Mouse (Mus musculus) midbrain, embryonic 12.5 days (tissue): ENCODE data around the gene Wbp1l. TPM values are rescaled to one million over a fixed set of nuclear protein-coding genes. Genes with fewer than 3 reads are reported as not detected.

ENCODE experiments used
- ATAC-seq: fragments of 200-750 bp; cut with Nextera tagmentation; 2 replicates; pipeline ENCODE4 v1.8.0; 2017; ENCODE audit warnings: low read depth, moderate TSS enrichment, moderate library complexity; ENCODE audit not compliant: low FRiP score
- H3K27ac ChIP-seq: fragments of 300-500 bp; sonication (generic); replicated peaks from 2 replicates; pipeline ENCODE4 v1.5.1; 2016; ENCODE audit warnings: mild to moderate bottlenecking
- H3K27me3 ChIP-seq: fragments of 300-500 bp; sonication (generic); 2 replicates; pipeline ENCODE4 v1.6.1; 2016; ENCODE audit warnings: mild to moderate bottlenecking
- H3K36me3 ChIP-seq: fragments of 300-500 bp; sonication (generic); 2 replicates; pipeline ENCODE4 v1.6.1; 2016
- H3K4me1 ChIP-seq: fragments of 300-500 bp; sonication (generic); 2 replicates; pipeline ENCODE4 v1.6.1; 2016
- H3K4me2 ChIP-seq: fragments of 300-500 bp; sonication (generic); replicated peaks from 2 replicates; pipeline ENCODE4 v1.6.1; 2016; ENCODE audit warnings: mild to moderate bottlenecking, moderate library complexity
- H3K4me3 ChIP-seq: fragments of 300-500 bp; sonication (generic); 2 replicates; pipeline ENCODE4 v1.5.1; 2016; ENCODE audit warnings: mild to moderate bottlenecking
- H3K9ac ChIP-seq: fragments of 300-500 bp; sonication (generic); replicated peaks from 2 replicates; pipeline ENCODE4 v1.6.1; 2016; ENCODE audit warnings: mild to moderate bottlenecking, moderate library complexity
- H3K9me3 ChIP-seq: fragments of 300-500 bp; sonication (generic); 2 replicates; pipeline ENCODE4 v1.6.1; 2016; ENCODE audit warnings: mild to moderate bottlenecking
- WGBS: fragments of 180-500 bp; shearing (Covaris S2); methylation state at CpG from one replicate; pipeline ENCODE4 v1.1.7; 2016; 5-methylcytosine and 5-hydroxymethylcytosine counted together
- polyA plus RNA-seq: library from polyadenylated mRNA; unstranded; fragments of >200 nt; fragmentation: Nextera tagmentation; extraction: Ambion mirVana; gene quantifications from 2 replicates; pipeline ENCODE4 v1.2.1, GENCODE M21; 2016

Wbp1l gene
- polyA plus RNA-seq, 1 experiment from 2014 or later, result 51.5 TPM

- Histone ChIP-seq H3K9ac (no peak overlapping the region), H3K4me3 (no peak overlapping the region), H3K9me3 (no peaks in the 10 kb centered on the region), H3K36me3 (peaks cover 13% of the 10 kb centered on the region), H3K27me3 (no peaks in the 10 kb centered on the region), H3K4me1 (0 out of 2 replicates have a peak, but pooled peaks cover 5% of the 10 kb centered on the region), H3K27ac (no peak overlapping the region), H3K4me2 (no peak overlapping the region)
- no peak for ATAC-seq
- 51% methylated on average over 19 of the region's 19 CpGs for WGBS
These were observed 99.1 kb downstream of the Wbp1l start for GRCm38 (mm10) chr19:46697840-46698517.

- Histone ChIP-seq H3K4me3 (no peak overlapping the region), H3K9me3 (no peaks in the 10 kb centered on the region), H3K4me1 (0 out of 2 replicates have a peak, but pooled peaks cover 5% of the 10 kb centered on the region), H3K27me3 (no peaks in the 10 kb centered on the region), H3K9ac (no peak overlapping the region), H3K36me3 (peaks cover 13% of the 10 kb centered on the region), H3K27ac (no peak overlapping the region), H3K4me2 (no peak overlapping the region)
- WGBS, result 77% methylated on average over 10 of the region's 10 CpGs
- no peak for ATAC-seq
These were observed 100.2 kb downstream of the Wbp1l start for GRCm38 (mm10) chr19:46699011-46699481.

- Histone ChIP-seq H3K27ac (no peak overlapping the region), H3K4me3 (no peak overlapping the region), H3K27me3 (no peaks in the 10 kb centered on the region), H3K9me3 (no peaks in the 10 kb centered on the region), H3K4me1 (0 out of 2 replicates have a peak, but pooled peaks cover 5% of the 10 kb centered on the region), H3K36me3 (peaks cover 6% of the 10 kb centered on the region; the same call in 1 of the 2 replicates), H3K9ac (no peak overlapping the region), H3K4me2 (no peak overlapping the region)
- ATAC-seq, result no peak
- WGBS, result 91% methylated on average over 9 of the region's 9 CpGs
These were observed 102.3 kb downstream of the Wbp1l start for GRCm38 (mm10) chr19:46701156-46701555.

GRCm38 (mm10) chr19:46705779-46706495 is 107.1 kb downstream of the Wbp1l start:
- WGBS, result 76% methylated on average over 7 of the region's 7 CpGs
- no peak for ATAC-seq
- H3K4me3 ChIP-seq, result no peak overlapping the region

GRCm38 (mm10) chr19:46706540-46707295 is 107.8 kb downstream of the Wbp1l start:
- no peaks in the 10 kb centered on the region for H3K36me3 ChIP-seq
- peak overlapping the region; percentile 50; the same call in 1 of the 2 replicates for H3K4me3 ChIP-seq
- 76% methylated on average over 9 of the region's 9 CpGs for WGBS
- H3K9ac ChIP-seq, result no peak overlapping the region
- no peak overlapping the region for H3K27ac ChIP-seq
- ATAC-seq, result no peak
- H3K4me2 ChIP-seq, result peak overlapping the region; percentile 67
- peaks cover 12% of the 10 kb centered on the region for H3K4me1 ChIP-seq
- H3K9me3 ChIP-seq, result no peaks in the 10 kb centered on the region
- no peaks in the 10 kb centered on the region for H3K27me3 ChIP-seq

More at GRCm38 (mm10) chr19:46705779-46706495, 107.1 kb downstream of the Wbp1l start:
- Histone ChIP-seq H3K27ac (no peak overlapping the region), H3K4me1 (peaks cover 12% of the 10 kb centered on the region), H3K36me3 (peaks cover 5% of the 10 kb centered on the region; the same call in 1 of the 2 replicates), H3K9me3 (no peaks in the 10 kb centered on the region), H3K27me3 (no peaks in the 10 kb centered on the region), H3K9ac (no peak overlapping the region), H3K4me2 (no peak overlapping the region)

Other genes with a start within 250 kb of the Wbp1l start
- 1.4 TPM in 2 replicates for gene 2310034G01Rik, start 248.8 kb upstream of the Wbp1l start, polyA plus RNA-seq
- gene Actr1a, start 203.3 kb upstream of the Wbp1l start, polyA plus RNA-seq, result 242 and 258 TPM in 2 replicates
- gene Sufu, start 202.2 kb upstream of the Wbp1l start, polyA plus RNA-seq, result 42.4 and 43.7 TPM in 2 replicates
- gene Trim8, start 97.4 kb upstream of the Wbp1l start, polyA plus RNA-seq, result 38.5 and 53.9 TPM in 2 replicates
- gene Arl3, start 25.9 kb upstream of the Wbp1l start, polyA plus RNA-seq, result 201 and 208 TPM in 2 replicates
- 11.9 and 14.2 TPM in 2 replicates for gene Sfxn2, start 25.7 kb upstream of the Wbp1l start, polyA plus RNA-seq
- not detected in 2 replicates for gene Cyp17a1, start 74.1 kb downstream of the Wbp1l start, polyA plus RNA-seq
- 17.2 and 17.3 TPM in 2 replicates for gene Borcs7, start 90.8 kb downstream of the Wbp1l start, polyA plus RNA-seq
- 27.0 and 29.9 TPM in 2 replicates for gene As3mt, start 108.4 kb downstream of the Wbp1l start, polyA plus RNA-seq
- 7.2 and 9.2 TPM in 2 replicates for gene Cnnm2, start 162.5 kb downstream of the Wbp1l start, polyA plus RNA-seq